Mouse (Mus musculus) CH12.LX (cell line): ENCODE data around the gene Pde4d.

Source experiments
- CTCF ChIP-seq, 2 experiments: IDR thresholded peaks in 1 of 2; conservative IDR thresholded peaks in 1 of 2; 2 replicates each; pipeline ENCODE4 v1.5.1; 2011 to 2012; ENCODE audit warnings: low read depth in 2 of 2, low read length in 2 of 2, improper control_type of control experiment in 1 of 2, inconsistent platforms in 1 of 2, mild to moderate bottlenecking in 1 of 2, moderate library complexity in 1 of 2
- ETS1 ChIP-seq: conservative IDR thresholded peaks from 2 replicates; pipeline ENCODE4 v1.6.1; 2012; ENCODE audit warnings: low read depth, mild to moderate bottlenecking, inconsistent platforms, low read length, improper control_type of control experiment, moderate library complexity
- MAX ChIP-seq: IDR thresholded peaks from 2 replicates; pipeline ENCODE4 v1.6.1; 2011; ENCODE audit warnings: low read length, improper control_type of control experiment
- NRF1 ChIP-seq: IDR thresholded peaks from 2 replicates; pipeline ENCODE4 v1.6.1; 2014; ENCODE audit warnings: low read depth, mild to moderate bottlenecking, inconsistent platforms, low read length, improper control_type of control experiment, moderate library complexity
- POLR2A ChIP-seq: IDR thresholded peaks from 2 replicates; pipeline ENCODE4 v1.6.1; 2011; ENCODE audit warnings: low read depth, mild to moderate bottlenecking, improper control_type of control experiment, low read length
- POLR2AphosphoS2 ChIP-seq: IDR thresholded peaks from 2 replicates; pipeline ENCODE4 v1.6.1; 2011; ENCODE audit warnings: low read depth, low read length, improper control_type of control experiment
- SIN3A ChIP-seq: IDR thresholded peaks from 2 replicates; pipeline ENCODE4 v1.6.1; 2012; ENCODE audit warnings: low read length, improper control_type of control experiment, inconsistent platforms
- ZMIZ1 ChIP-seq: IDR thresholded peaks from 2 replicates; pipeline ENCODE4 v1.6.1; 2012; ENCODE audit warnings: low read depth, mild to moderate bottlenecking, inconsistent platforms, low read length, improper control_type of control experiment

- no peak for TF ChIP-seq POLR2A
- no peak for TF ChIP-seq ETS1
- TF ChIP-seq MAX: no peak
- TF ChIP-seq CTCF (conservative IDR thresholded peaks at IDR 0.05 in 1 of 2, IDR thresholded peaks at IDR 0.05 in 1 of 2; ENCODE audit: low read depth in 2 of 2, low read length in 2 of 2): no peak
- no peak for TF ChIP-seq ZMIZ1
- TF ChIP-seq SIN3A: no peak
- no peak for TF ChIP-seq POLR2AphosphoS2
- no peak for TF ChIP-seq NRF1
These were observed 1094.9 kb downstream of the Pde4d start for GRCm38 (mm10) chr13:109544646-109545045.
